Mouse (Mus musculus) G1E (cell line): Measurements from ENCODE around the gene Hspd1.
"Not testable (repeated sequence)": the region's sequence is repeated elsewhere in the genome, so short reads cannot be mapped to it uniquely, and the experiment has no call there.

Source experiments
- CTCF ChIP-seq: IDR thresholded peaks from 2 replicates; pipeline ENCODE4 v1.5.1; 2012; ENCODE audit warnings: low read depth, low read length, inconsistent platforms, mixed read lengths
- GATA1 ChIP-seq: IDR thresholded peaks from 2 replicates; pipeline ENCODE4 v1.6.1; 2012; ENCODE audit warnings: borderline replicate concordance, low read length, inconsistent platforms, mixed read lengths
- POLR2AphosphoS5 ChIP-seq: IDR thresholded peaks from 2 replicates; pipeline ENCODE4 v1.6.1; 2012; ENCODE audit warnings: low read depth, low read length, inconsistent platforms; ENCODE audit not compliant: insufficient replicate concordance
- TAL1 ChIP-seq: conservative IDR thresholded peaks from 2 replicates; pipeline ENCODE4 v1.6.1; 2012; ENCODE audit warnings: low read depth, low read length, inconsistent platforms, mixed read lengths

DNA sequence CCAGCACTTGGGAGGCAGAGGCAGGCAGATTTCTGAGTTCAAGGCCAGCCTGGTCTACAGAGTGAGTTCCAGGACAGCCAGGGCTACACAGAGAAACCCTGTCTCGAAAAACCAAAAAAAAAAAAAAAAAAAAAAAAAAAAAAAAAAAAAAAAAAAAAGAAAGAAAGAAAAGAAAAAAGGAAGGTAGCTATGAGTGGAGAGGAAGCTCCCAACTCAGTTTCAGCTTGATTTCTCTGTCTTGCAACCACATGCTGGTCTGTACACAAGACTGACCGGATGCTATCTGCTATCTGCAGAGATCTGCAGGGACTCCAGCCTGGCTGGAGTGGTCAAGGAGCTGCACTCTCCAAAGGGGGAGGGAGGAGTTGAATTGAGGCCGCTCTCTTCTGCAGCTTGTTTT is 29.7 kb downstream of the Hspd1 start:
- TF ChIP-seq CTCF, POLR2AphosphoS5, GATA1, TAL1: not testable (repeated sequence)
